Mouse (Mus musculus): ENCODE measurements around the gene Kctd8.
"Not testable (repeated sequence)": the region's sequence is repeated elsewhere in the genome, so short reads cannot be mapped to it uniquely, and the experiment has no call there.

Gene Kctd8

DNA sequence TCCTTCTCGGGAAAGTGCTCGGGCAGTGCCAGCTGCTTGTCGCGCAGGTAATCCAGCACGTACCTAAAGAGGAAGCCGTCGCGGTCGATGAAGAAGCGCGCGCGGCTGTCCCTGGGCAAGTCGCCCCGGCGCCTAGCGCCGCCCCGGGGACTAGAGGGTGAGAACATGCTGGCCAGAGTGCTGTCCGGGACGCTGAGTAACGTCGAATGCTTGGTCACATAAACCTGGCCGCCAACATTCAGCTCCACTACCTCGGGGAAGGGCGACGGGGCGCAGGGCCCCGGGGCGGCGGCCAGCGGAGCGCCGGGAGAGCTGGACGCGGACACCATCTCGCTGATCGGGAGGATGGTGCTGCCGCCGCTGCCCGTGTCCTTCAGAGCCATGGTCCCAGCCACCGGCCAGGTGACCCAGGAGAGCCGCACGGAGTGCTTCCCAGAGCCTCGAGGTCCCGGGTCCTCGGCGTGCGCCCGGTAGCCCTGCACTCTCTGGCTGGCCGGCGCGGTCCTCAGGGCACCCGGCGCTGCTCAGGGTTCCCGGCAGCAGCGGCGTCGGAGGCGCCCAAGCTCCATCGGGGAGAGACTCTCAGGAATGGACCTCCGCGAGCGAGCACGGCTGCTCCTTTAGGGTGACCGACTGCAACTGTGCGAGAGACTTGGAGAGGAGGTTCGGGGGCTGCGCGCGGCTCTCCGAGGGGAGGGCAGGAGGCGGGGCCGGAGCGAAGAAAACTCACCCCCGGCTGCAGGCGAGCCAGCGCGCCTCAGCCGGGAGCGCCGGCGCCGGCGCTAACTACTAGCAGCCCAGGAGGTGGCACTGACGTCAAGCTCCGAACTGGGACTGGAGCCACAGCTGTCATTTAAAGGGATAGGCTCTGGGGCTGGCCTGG lies at the start of gene Kctd8:
Gene Kctd8, minus strand, starts transcription at position 761 of the 883 bp plus-strand sequence.
- DNase-seq (ENCODE audit: low spot score in 2 of 2): peak; percentile 21 to 66

DNA sequence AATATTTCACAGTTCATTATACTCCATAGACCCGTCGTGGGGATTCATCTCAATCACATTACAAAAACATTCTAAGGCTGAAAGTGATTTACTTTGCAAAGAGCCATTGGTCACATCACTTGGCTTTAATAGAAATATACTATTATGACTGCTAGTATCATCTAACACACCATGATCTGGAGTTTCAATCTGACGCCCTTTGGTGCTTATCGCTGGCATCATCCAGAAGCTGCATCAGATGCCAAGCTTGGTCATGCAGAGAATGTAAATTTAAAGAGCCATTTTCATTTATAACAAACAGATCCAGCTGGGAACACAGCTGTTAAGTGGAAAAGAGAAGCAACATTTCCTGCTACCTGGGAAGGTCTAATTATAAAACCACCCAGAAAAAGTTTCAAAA lies 37.6 kb upstream of the Kctd8 start:
- no peak for DNase-seq (ENCODE audit: low spot score in 2 of 2)

DNA sequence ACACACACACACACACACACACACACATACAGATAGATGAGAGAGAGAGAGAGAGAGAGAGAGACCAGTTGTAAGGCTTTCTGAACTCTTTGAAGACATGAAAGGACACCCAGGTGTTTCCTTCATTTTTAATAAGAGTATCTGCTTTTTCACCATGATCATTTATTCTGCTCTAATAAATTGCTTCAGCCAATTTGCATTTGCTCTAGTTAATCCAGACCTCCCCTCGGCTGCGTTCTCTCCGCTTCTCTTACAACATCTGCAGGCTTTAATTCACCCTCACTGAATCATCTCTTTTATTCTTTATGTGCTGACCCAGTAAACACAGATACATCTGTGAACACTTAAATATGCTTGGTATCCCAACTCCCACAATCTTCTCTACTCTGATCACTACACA lies 9.1 kb upstream of the Kctd8 start:
- DNase-seq (ENCODE audit: low spot score in 2 of 2): no peak

DNA sequence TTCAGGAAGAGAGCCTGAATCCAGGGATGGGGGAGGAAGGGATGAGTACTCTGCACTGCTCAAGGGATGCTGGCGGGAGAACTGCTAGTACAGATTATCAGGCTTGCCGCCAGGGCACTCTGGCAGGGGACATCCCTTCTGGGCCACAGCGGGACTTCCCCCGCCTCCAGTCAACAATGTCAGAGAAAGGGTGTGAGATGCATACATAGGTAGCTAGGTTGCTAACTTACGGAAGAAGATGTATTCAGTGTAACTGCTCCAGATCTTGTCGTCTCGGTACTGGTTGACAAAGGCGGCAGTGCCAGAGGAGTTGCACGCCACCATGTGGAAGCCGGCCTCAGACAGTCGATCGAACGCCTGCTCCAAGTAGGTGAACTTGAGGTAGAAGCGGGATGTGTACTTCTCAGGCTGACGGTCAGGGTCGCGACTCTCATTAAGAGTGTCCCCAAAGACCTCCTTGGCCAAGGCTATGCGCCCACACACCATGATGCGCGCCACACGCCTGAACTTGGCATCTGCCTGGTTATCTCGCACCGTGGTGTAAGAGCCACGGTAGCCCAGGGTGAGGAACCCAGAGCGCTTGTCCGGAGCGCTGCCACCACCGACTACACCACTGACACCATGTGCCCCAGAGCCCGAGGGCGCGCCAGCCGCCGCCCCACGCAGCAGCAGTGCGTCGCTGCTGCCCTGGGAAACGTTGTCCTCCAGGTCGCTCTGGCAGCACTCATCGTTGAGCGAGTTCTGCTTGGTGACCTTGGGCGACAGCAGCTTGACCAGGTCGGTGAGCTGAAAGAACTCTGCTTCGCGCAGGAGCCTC lies 1.2 kb downstream of the Kctd8 start:
- no peak for DNase-seq (ENCODE audit: low spot score in 2 of 2)

DNA sequence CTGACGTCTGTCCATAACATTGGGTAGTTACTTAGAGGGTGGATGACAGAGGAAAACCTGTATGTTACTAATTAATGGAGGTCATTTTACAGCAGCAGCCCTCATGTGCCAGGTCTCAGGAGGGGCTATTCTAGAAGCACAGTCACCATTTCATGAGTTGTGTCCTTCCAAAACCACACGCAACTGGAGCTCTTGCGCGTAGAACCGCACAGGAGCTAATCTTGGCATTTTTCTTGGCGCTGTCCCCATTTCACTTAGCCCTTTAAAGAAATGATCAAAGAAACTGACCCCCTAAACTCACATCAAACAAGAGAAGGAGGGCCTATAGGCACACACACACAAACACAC lies 1.9 kb downstream of the Kctd8 start:
- no peak for DNase-seq (ENCODE audit: low spot score in 2 of 2)

DNA sequence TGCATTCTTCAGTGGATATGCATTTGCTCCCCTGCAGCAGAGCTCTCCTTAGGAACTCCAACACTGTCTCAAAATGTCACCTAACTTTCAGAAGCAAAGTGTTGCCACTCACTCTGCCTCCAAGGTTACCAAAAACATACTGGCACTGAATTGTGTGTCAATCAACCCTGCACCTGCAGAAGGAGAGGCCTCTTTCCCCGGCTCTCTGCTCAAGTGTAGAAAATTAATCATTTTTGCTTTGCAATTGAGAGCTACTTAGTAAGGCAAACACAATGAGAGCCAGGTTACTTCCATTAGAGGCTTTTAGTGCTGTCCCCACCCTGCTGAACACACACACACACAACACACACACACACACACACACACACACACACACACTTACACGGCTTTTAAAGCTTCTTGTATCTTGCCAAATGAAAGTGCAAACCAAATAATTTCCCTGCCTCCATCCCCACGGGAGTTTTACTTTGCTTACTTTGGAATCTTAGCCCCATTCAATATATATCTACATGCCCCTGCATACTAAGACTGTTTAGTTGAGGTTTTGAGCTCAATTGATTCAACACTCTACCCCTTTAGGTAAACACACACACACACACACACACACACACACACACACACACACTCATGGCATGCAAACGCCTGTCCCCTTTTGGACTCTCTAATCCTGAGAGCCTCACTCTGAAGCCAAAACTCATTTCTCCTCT lies 2.4 kb downstream of the Kctd8 start:
- DNase-seq (ENCODE audit: low spot score in 2 of 2): no peak

DNA sequence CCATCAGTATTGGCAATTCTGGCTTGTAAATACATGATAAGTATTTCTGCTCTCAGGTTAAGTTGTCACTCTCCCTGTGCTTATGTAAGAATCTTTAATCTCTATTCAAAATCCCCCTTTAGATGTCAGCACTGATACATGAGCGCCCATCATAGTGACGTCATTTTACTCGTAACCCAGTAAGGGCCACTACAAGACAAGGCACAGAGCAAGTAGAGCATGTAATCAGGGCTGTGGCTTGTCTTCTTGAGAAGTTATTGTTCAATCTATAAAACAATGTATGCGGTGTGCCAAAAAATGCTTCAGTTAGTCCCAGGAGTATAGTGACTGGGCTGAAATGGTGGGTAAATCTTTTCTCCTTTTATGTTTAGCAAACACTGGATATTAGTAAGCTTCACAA lies 13.9 kb downstream of the Kctd8 start:
- DNase-seq (ENCODE audit: low spot score in 2 of 2): no peak

DNA sequence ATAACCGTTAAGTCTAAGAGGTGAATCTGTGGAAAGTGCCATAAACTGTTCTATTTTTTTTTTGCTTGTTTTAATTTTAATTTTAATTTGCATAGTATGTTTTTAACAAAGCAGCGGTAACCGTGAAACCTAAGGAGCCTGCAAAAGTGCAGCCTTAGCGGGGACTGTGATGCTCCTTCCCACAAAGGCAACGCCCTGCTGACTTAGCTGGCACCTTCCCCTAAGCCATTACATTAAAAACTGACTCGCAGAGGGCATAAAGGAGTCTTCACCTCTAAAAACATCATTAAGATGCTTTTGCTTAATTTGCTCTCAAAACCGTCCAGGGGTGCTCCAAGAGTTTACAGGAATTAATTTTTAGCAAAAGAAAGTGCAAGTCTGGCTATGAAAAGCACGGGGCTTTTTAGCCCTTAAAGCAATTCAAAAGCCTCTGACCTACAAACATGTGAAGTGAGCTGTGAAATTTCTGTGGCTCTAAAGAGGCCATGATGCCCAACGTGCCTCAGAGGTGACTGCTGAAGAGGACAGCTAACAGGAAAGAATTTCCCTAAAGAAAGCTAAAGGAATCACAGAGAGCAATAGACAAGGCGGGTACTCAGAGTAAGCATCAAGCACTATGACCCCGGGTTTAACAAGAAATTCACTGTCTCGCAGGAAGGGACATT lies 16.8 kb downstream of the Kctd8 start:
- DNase-seq (ENCODE audit: low spot score in 2 of 2): no peak

DNA sequence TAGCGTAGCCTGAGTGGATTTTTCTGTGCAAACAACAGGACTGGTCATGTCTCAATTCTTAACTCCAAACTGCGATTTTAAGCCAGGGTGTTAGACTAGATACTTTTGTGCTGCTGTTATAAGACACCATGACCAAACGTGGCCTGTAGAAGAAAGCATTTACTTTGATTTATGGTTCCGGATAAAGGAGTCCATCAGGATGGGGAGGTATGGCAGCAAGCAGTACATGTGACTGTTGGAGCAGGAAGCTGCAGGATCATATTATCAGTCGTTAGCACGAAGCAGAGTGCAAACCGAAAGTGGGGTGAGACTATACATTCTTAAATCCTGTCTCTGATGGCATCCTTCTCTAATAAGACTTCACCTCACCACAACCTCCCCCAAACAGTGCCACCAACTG lies 28.9 kb downstream of the Kctd8 start:
- DNase-seq (ENCODE audit: low spot score in 2 of 2): no peak

DNA sequence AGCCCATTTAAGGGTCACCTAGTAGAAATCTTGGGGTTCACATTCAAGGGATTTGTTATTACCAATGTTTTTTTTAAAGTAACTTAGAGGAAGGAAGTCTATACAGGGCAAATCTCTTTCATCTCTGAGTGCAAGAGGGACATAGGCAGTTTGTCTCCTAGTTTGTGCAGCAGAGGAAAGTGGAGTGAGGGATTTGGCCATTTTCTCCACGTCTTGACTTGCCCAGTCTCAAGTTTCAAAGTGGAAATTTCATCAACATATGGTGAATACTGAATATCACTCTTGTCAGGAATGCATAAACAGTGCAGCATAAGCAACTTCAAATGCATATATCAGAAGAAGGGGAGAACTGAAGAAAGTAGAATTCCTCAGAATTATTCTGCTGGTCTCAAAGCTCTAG lies 39.8 kb downstream of the Kctd8 start:
- no peak for DNase-seq (ENCODE audit: low spot score in 2 of 2)

DNA sequence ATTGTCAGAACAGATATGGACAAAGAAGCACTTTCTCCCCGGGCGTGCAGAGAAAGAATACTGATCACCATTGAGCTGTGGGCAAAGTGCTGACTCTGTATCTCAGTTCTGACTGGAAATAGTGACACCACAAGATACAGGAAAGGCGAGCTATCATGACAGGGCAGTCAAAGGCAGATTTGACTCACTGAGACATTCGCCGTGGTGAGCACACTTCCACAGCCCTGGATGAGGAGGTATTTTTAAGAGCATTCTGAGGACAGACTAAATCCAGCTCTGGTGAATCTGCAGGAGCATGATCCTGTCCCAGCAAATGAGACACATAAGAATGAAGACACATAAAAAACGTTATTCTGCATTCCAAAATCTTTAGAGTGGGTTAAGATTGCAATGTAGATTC lies 49.1 kb downstream of the Kctd8 start:
- DNase-seq (ENCODE audit: low spot score in 2 of 2): no peak

DNA sequence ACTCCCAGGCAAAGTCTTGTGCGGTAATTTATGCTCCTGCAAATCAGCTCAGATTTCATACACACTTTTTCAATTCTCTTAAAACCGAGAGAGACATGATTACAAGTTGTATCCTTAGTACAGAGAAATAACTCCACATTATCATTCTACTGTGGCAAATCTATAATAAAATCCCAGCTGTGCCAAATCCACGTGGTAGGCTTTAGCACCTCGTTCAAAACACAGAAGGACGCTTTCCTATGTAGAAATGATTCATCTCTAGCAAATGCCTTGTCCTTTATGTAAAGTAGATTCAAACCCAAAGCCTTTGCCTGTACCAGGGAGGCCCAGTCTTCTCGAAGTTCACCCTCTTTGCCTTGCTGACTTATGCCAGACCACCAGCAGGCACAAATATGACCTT lies 57.1 kb downstream of the Kctd8 start:
- DNase-seq (ENCODE audit: low spot score in 2 of 2): no peak

DNA sequence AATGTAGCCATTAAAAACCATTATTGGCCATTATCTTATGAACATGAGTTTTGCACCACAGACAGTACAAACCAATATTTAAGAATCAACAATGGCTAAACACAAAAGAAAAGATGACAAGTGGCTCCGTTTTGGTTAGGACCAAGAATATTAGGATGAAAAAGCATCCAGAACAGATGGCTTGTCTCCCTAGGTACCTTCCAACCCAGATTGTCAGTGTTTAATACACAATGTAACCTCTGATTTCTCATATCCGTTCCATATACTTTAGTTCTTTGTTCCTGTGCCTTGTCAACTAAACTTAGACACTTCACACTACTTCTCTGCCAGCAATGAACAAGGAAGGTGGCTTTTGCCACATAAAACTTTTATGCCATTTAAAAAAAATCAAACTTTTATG lies 89.1 kb downstream of the Kctd8 start:
- DNase-seq (ENCODE audit: low spot score in 2 of 2): no peak

DNA sequence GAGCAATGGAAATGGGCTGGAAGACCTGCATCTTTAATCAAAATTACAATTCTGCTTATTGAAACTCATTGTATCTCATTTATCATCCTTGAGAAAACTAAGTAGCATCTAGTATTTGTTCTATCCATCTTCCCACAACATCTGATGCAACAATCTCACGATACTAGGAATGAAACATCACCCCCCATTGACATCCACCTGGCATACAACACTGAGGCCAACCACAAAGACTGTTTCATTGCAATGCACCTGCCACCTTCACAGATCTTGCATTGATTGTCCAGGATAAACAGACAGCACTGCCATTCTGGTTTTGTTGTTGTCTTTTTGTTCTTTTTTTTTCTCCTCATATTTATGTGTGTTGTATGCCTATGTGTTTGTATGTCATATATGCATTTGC lies 99.5 kb downstream of the Kctd8 start:
- no peak for DNase-seq (ENCODE audit: low spot score in 2 of 2)

DNA sequence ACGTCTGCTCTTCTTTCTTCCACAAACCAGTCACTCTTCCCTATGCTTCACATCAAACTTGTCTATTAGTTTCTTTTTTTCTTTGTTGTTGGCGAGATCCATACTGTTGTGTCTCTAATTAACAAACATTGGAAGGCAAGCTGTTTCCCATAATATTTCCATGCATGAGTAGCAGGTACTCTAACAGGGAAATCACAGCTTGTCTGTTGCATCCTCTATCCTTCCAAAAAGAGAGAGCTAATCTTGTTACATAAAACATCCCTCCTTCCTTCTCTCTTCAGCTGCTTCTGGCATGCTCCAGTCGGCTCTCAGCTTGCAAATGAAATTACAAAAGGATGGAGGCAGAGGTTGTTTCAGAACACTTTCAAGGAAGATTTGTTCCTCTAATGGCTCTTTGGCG lies 107.9 kb downstream of the Kctd8 start:
- DNase-seq (ENCODE audit: low spot score in 2 of 2): no peak

DNA sequence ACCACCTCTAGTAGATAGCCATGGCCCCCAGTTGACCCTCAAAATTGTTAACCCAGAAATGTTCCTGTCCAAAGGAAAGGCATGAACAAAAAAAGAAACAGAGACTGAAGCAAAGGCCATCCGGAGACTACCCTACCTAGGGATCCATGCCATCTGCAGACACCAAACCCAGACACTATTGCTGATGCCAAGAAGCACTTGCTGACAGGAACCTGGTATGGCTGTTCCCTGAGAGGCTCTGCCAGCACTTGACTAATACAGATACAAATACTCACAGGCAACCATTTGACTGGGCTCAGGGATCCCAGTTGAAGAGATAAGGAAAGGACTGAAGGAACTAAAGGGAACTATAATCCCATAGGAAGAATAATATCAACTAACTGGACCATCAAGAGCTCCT lies 109.8 kb downstream of the Kctd8 start:
- DNase-seq (ENCODE audit: low spot score in 2 of 2): not testable (repeated sequence)

DNA sequence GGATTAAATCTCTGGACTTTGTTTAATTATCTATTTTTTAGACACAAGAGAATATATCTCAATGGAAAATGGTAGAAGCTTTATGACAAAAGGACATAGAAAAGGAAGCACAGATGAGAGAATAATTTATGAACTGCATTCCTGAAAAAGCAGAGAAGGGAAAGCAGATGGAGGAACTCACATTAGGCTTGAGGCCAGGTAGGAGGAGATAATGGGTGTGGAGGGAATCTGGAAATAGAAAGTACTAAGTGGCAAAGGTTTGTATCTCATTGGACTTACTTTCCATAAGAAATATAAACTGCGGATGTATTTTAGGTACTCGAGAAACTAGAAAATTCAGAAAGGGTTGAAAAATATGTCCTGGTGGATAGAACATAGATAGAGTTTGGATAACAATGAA lies 114.3 kb downstream of the Kctd8 start:
- DNase-seq (ENCODE audit: low spot score in 2 of 2): no peak

DNA sequence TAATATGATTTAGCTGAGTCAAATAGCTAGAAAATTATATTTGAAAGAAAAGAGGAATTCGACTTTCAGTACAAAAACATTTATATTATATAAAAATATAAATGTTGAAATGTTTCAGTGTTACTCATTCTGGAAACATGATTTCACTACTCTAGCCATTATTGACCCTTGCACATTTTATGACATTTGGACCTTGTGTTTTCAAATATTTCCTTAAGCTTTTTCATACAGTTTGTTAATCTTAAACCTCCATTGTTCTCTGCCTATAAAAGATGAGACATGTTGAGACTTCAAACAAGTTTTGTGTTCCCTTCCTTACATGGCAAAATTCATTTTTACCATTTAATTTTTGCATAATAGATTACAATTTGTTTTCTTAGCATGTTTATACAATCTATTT lies 118.9 kb downstream of the Kctd8 start:
- no peak for DNase-seq (ENCODE audit: low spot score in 2 of 2)

DNA sequence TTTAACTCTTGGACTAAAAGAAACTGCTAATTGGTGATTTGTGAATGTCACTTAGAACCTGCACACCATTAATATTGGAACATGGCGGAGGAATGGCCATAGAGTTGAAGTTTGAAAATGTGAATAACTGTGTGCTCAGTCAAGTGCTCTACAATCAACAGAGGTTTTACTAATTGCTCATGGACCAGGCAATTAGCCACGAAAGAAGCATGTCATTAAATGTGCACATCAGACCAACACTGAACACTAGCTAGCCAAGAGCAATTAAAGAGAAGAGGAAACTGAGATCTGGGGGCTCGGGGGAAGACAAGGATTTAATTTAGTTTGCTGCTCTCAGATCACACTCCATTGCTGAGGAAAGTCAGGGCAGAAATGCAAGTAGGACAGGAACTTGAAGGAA lies 126.3 kb downstream of the Kctd8 start:
- DNase-seq (ENCODE audit: low spot score in 2 of 2): no peak

DNA sequence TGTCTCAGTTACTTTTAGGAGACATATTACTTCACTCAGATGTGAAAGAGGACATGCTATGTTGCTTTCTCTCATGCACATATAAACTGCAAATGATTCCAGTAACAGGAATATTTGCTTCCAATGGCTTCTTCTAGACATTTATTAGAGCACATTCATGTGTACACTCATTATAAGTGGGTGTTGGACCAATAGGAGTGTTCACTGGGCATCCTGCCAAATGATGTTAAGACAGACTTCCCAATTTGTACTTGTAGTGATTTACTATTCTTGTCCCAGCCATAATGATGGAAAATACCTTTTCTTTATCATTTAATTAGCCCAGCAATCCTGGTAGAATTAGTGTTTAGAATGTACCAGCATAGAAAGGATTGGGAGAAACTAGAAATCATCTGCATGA lies 132.1 kb downstream of the Kctd8 start:
- no peak for DNase-seq (ENCODE audit: low spot score in 2 of 2)

DNA sequence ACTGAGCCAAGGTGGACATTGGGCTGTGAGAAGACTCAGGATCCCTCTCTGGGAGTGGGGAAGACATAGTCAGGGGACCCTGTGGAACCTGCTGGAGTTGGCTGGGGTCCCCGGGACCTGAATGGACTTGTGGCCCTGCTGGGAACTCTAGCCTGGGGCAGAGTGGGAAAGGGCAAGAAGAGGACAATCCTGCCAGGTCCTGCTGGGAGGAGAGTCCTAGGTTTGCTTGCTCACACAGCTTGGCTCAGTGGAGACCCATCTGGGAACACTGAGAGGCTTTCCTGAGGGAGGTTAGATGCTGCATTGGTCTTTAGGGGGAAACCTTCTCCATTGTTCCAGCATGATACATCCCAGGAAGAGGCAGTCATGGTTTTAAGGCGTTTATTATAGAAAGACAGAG lies 133.8 kb downstream of the Kctd8 start:
- no peak for DNase-seq (ENCODE audit: low spot score in 2 of 2)

DNA sequence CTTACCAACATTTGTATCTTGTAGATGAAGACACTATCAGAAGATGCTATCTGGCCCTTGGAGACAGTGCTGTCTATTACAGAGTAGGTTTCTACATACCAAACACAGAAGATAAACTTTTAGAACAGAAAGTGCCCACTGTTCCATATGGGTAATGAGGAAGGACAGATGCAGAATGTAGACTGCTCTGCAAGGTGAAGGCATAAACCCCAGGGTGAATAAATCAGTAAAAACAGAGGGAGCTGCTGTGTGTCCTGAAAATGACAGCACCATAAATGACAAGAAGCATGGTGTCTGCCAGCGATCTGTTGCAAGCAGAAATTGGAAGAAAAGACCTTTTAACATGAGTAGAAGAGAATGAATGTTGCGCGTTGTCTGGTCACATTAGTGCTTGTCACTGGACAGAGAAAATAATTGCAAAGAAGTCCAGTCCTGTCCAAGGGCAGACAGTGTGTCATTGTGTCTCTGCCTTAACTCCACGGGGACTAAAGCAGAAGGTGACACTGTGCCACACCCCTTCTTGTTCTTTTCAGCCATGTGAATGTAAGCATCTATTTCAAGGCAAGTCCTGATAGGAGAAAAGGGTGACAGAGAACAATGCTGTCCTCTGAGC lies 181.5 kb downstream of the Kctd8 start:
- no peak for DNase-seq (ENCODE audit: low spot score in 2 of 2)

Measured in urinary bladder, postnatal 4 days (tissue).